Mouse (Mus musculus) brain, embryonic 14.5 days (tissue): ENCODE measurements around the gene Tceal3.

Experiments
- CTCF ChIP-seq: fragments of 200-500 bp; IDR thresholded peaks from 2 replicates; pipeline ENCODE4 v1.5.1; 2012; ENCODE audit warnings: inconsistent platforms, mild to moderate bottlenecking, moderate library complexity, borderline replicate concordance; ENCODE audit not compliant: insufficient read depth, insufficient read length; ENCODE audit errors: extremely low read depth
- POLR2A ChIP-seq: fragments of 200-500 bp; IDR thresholded peaks from 2 replicates; pipeline ENCODE4 v1.6.1; 2012; ENCODE audit warnings: mild to moderate bottlenecking, inconsistent platforms, borderline replicate concordance; ENCODE audit not compliant: poor library complexity, insufficient read depth, insufficient read length, severe bottlenecking; ENCODE audit errors: extremely low read depth

GRCm38 (mm10) chrX:136708168-136708681 is 117.6 kb downstream of the Tceal3 start:
- TF ChIP-seq POLR2A (peak; percentile 58; the same call in 1 of the 2 replicates), CTCF (no peak)
